ENCODE assay signal across 16 mouse cellular contexts in genomic region chr16:91938141-91938540, GRCm38 (mm10).
"Had no signal": no experiment of that assay in that cellular context is flagged by ENCODE, and none has a peak within 500 bp of the region (broad histone marks: within the 10 kb centered on the region; RNA-seq: fewer than 3 reads in every experiment).

No protein-coding gene starts in this region.

- H3K4me1 ChIP-seq: neural tube, embryonic 13.5 days had no signal

- ATAC-seq: inflammation-experienced regulatory T-cells, adult 6 months; intestine, postnatal 0 days; lung, postnatal 0 days; midbrain, embryonic 16.5 days had no signal

- H3K27ac ChIP-seq: left cerebral cortex, adult 2 months; limb, embryonic 10.5 days; liver, embryonic 15.5 days; midbrain, embryonic 10.5 days; neural tube, embryonic 13.5 days had no signal

- H3K4me3 ChIP-seq: left cerebral cortex, adult 2 months; limb, embryonic 10.5 days; liver, embryonic 15.5 days; midbrain, embryonic 10.5 days; neural tube, embryonic 13.5 days had no signal

- DNase-seq: lung, adult 2 months; lung, postnatal 36 days; retina, postnatal 1 day; right cerebral cortex, postnatal 4 days; spleen, adult 18-20 months; thymus, adult 2 months; thymus, postnatal 25 days had no signal

- H3K27me3 ChIP-seq: neural tube, embryonic 13.5 days had no signal

- H3K36me3 ChIP-seq: limb, embryonic 10.5 days; liver, embryonic 15.5 days; midbrain, embryonic 10.5 days; neural tube, embryonic 13.5 days had no signal
